Mouse (Mus musculus): ENCODE data around the gene Nav2. TPM values are rescaled to one million over a fixed set of nuclear protein-coding genes. Genes with fewer than 3 reads are reported as not detected.

Gene Nav2
- 6.0 TPM in 2 replicates for polyA plus RNA-seq (2015; fragmentation: Nextera tagmentation; extraction: Ambion mirVana)

- H3K4me1 ChIP-seq (replicated peaks; ENCODE audit: control insufficient read depth, insufficient read depth), result no peaks in the 10 kb centered on the region
- no peak within 1 kb of the TSS for H3K9ac ChIP-seq (ENCODE audit: low read length)
- no peaks in the 10 kb centered on the region for H3K9me3 ChIP-seq (ENCODE audit: control insufficient read depth, low read length)
- TF ChIP-seq EP300 (optimal IDR thresholded peaks at IDR 0.05), result no peak
- no peak for TF ChIP-seq CTCF (IDR thresholded peaks at IDR 0.05; ENCODE audit: low read depth)
- no peaks in the 10 kb centered on the region for H3K27me3 ChIP-seq (ENCODE audit: control insufficient read depth, insufficient read depth, low read length)
- no peaks in the 10 kb centered on the region for H3K36me3 ChIP-seq (ENCODE audit: control insufficient read depth, insufficient read depth, low read length)
- ATAC-seq (ENCODE audit: low FRiP score, low TSS enrichment) (no peak), DNase-seq (ENCODE audit: low spot score) (no peak)
- no peak within 1 kb of the TSS for H3K4me2 ChIP-seq (replicated peaks; ENCODE audit: low read depth)
- 48% methylated on average over 8 of the region's 8 CpGs for WGBS
- no peak within 1 kb of the TSS for H3K27ac ChIP-seq (replicated peaks)
- no peak within 1 kb of the TSS for H3K4me3 ChIP-seq (ENCODE audit: low read depth, low read length)
Measured at GRCm38 (mm10) chr7:48908521-48909341, at the start of gene Nav2. Gene Nav2, plus strand, starts transcription at chr7:48908716.

GRCm38 (mm10) chr7:48859362-48859761 lies 49.2 kb upstream of the Nav2 start:
- Histone ChIP-seq H3K4me1 (replicated peaks; ENCODE audit: control insufficient read depth, insufficient read depth) (no peaks in the 10 kb centered on the region), H3K27me3 (ENCODE audit: control insufficient read depth, insufficient read depth, low read length) (no peaks in the 10 kb centered on the region), H3K36me3 (ENCODE audit: control insufficient read depth, insufficient read depth, low read length) (no peaks in the 10 kb centered on the region), H3K9ac (ENCODE audit: low read length) (no peak overlapping the region), H3K4me2 (replicated peaks; ENCODE audit: low read depth) (no peak overlapping the region), H3K27ac (replicated peaks) (no peak overlapping the region), H3K4me3 (ENCODE audit: low read depth, low read length) (no peak overlapping the region), H3K9me3 (ENCODE audit: control insufficient read depth, low read length) (no peaks in the 10 kb centered on the region)
- DNase-seq (ENCODE audit: low spot score), result no peak
- TF ChIP-seq CTCF (IDR thresholded peaks at IDR 0.05; ENCODE audit: low read depth), result no peak
- no peak for ATAC-seq (ENCODE audit: low FRiP score, low TSS enrichment)
- 66% methylated on average over 4 of the region's 4 CpGs for WGBS

GRCm38 (mm10) chr7:48860948-48861347 lies 47.6 kb upstream of the Nav2 start:
- no peaks in the 10 kb centered on the region for H3K9me3 ChIP-seq (ENCODE audit: control insufficient read depth, low read length)
- no peaks in the 10 kb centered on the region; the same call in 1 of the 2 replicates for H3K36me3 ChIP-seq (ENCODE audit: control insufficient read depth, insufficient read depth, low read length)
- no peak for ATAC-seq (ENCODE audit: low FRiP score, low TSS enrichment)
- no peak overlapping the region for H3K27ac ChIP-seq (replicated peaks)
- TF ChIP-seq EP300 (optimal IDR thresholded peaks at IDR 0.05), result no peak
- no peak for TF ChIP-seq CTCF (IDR thresholded peaks at IDR 0.05; ENCODE audit: low read depth)
- no peak for DNase-seq (ENCODE audit: low spot score)
- no peak overlapping the region for H3K4me3 ChIP-seq (ENCODE audit: low read depth, low read length)
- no peaks in the 10 kb centered on the region for H3K4me1 ChIP-seq (replicated peaks; ENCODE audit: control insufficient read depth, insufficient read depth)
- no peak overlapping the region for H3K9ac ChIP-seq (ENCODE audit: low read length)
- no peak overlapping the region for H3K4me2 ChIP-seq (replicated peaks; ENCODE audit: low read depth)
- 32% methylated on average over 1 of the region's 1 CpGs for WGBS
- H3K27me3 ChIP-seq (ENCODE audit: control insufficient read depth, insufficient read depth, low read length), result no peaks in the 10 kb centered on the region

- ATAC-seq (ENCODE audit: low FRiP score, low TSS enrichment), result no peak
- Histone ChIP-seq H3K9me3 (ENCODE audit: control insufficient read depth, low read length) (no peaks in the 10 kb centered on the region), H3K36me3 (ENCODE audit: control insufficient read depth, insufficient read depth, low read length) (no peaks in the 10 kb centered on the region; the same call in 1 of the 2 replicates), H3K4me1 (replicated peaks; ENCODE audit: control insufficient read depth, insufficient read depth) (no peaks in the 10 kb centered on the region), H3K4me3 (ENCODE audit: low read depth, low read length) (no peak overlapping the region), H3K4me2 (replicated peaks; ENCODE audit: low read depth) (no peak overlapping the region), H3K9ac (ENCODE audit: low read length) (no peak overlapping the region), H3K27ac (replicated peaks) (no peak overlapping the region), H3K27me3 (ENCODE audit: control insufficient read depth, insufficient read depth, low read length) (no peaks in the 10 kb centered on the region)
- TF ChIP-seq CTCF (IDR thresholded peaks at IDR 0.05; ENCODE audit: low read depth), result no peak
- no peak for TF ChIP-seq EP300 (optimal IDR thresholded peaks at IDR 0.05)
- DNase-seq (ENCODE audit: low spot score), result no peak
- WGBS, result 90% methylated on average over 4 of the region's 4 CpGs
Measured at GRCm38 (mm10) chr7:48861796-48862195, 46.7 kb upstream of the Nav2 start.

- Histone ChIP-seq H3K4me3 (ENCODE audit: low read depth, low read length) (no peak overlapping the region), H3K4me1 (replicated peaks; ENCODE audit: control insufficient read depth, insufficient read depth) (no peaks in the 10 kb centered on the region), H3K4me2 (replicated peaks; ENCODE audit: low read depth) (no peak overlapping the region), H3K9ac (ENCODE audit: low read length) (no peak overlapping the region), H3K27ac (replicated peaks) (no peak overlapping the region), H3K36me3 (ENCODE audit: control insufficient read depth, insufficient read depth, low read length) (peaks cover 5% of the 10 kb centered on the region; the same call in 1 of the 2 replicates), H3K27me3 (ENCODE audit: control insufficient read depth, insufficient read depth, low read length) (no peaks in the 10 kb centered on the region), H3K9me3 (ENCODE audit: control insufficient read depth, low read length) (no peaks in the 10 kb centered on the region)
- TF ChIP-seq CTCF (IDR thresholded peaks at IDR 0.05; ENCODE audit: low read depth) (no peak), EP300 (optimal IDR thresholded peaks at IDR 0.05) (no peak)
- no peak for DNase-seq (ENCODE audit: low spot score)
- ATAC-seq (ENCODE audit: low FRiP score, low TSS enrichment), result no peak
Measured at GRCm38 (mm10) chr7:48864199-48864598, 44.3 kb upstream of the Nav2 start.
